Comparison of ENCODE assay signal across 8 mouse cellular contexts in the genomic region with DNA sequence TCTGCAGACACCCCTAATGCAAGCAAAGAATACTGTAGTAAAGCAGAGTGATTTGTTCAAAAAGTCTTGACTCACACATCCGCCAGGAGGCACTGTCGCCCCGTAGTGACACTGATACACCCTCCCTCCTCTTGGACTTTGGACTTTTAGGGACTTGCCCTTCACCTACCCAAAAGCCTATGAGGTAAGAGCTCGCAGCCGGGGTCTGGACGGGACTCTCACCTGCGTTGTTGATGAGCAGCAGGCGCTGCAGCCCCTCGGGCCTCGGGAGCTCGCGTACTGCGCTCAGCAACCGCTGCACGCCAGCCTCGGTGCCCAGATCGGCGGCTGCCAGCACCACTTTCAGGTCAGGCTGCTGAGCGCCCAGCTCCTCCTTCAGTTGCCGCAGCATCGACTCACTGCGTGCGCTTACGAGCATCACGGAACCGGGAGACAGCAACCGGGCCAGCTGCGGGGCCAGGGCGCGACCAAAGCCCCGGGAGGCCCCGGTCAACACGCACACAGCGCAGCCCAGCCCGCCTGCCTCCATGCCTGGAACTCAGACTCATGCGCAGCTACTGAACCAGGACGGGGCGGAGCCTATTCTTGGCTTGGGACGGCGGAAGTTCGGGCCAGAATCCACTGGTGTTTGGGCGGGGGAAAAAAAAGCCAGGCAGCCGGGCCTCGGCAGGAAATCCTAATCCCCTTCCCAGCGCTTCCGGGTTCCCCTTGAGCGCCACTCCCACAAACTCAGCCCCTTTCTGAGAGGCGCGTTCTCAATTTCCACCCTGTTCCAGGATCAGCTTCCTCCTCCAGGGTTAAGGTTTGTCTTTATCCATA. TPM values are rescaled to one million over a fixed set of nuclear protein-coding genes. Genes with fewer than 3 reads are reported as not detected.
DNase-seq lines count a peak whose midpoint lies in the region; ATAC-seq and TF ChIP-seq lines count a peak whose summit lies in the region.

A gene (minus strand): TSS at position 550 of the 819 bp plus-strand sequence.

- peak within 1 kb of the TSS; percentile 60 for H3K9ac ChIP-seq in hindbrain, postnatal 0 days (replicated peaks; ENCODE audit: low read length)

- WGBS in hindbrain, postnatal 0 days = under 1% methylated on average over 49 of the region's 49 CpGs

- H3K4me2 ChIP-seq in hindbrain, postnatal 0 days (ENCODE audit: low read depth, low read length) = peak within 1 kb of the TSS; percentile 78

- peak within 1 kb of the TSS; percentile 90 for H3K4me3 ChIP-seq in gastrocnemius, adult 2 months
- H3K4me3 ChIP-seq in hindbrain, postnatal 0 days (ENCODE audit: low read length) = peak within 1 kb of the TSS; percentile 83
- peak within 1 kb of the TSS; percentile 85 for H3K4me3 ChIP-seq in left cerebral cortex, adult 2 months

- no peaks in the 10 kb centered on the region for H3K27me3 ChIP-seq in hindbrain, postnatal 0 days (ENCODE audit: insufficient read depth, low read length)

- ATAC-seq in hindbrain, postnatal 0 days = peak; percentile 87
- ATAC-seq in megakaryocyte, adult 5-6 weeks (ENCODE audit: poor library complexity, severe bottlenecking) = peak; percentile 79

- no peaks in the 10 kb centered on the region for H3K36me3 ChIP-seq in hindbrain, postnatal 0 days (ENCODE audit: insufficient read depth, low read length)

- intact Hi-C loops in gastrocnemius, adult 2 months (cut with DNase I) = no loop called here
- intact Hi-C loops in left cerebral cortex, adult 2 months (cut with DNase I) = no loop called here

- no peaks in the 10 kb centered on the region for H3K4me1 ChIP-seq in hindbrain, postnatal 0 days (ENCODE audit: insufficient read depth, low read length)

- peak; percentile 85 for TF ChIP-seq CTCF in gastrocnemius, adult 2 months (IDR thresholded peaks at IDR 0.05)
- peak; percentile 88 for TF ChIP-seq CTCF in hindbrain, postnatal 0 days (IDR thresholded peaks at IDR 0.05; ENCODE audit: low read depth)
- peak; percentile 75 for TF ChIP-seq CTCF in left cerebral cortex, adult 2 months (IDR thresholded peaks at IDR 0.05)

- no peaks in the 10 kb centered on the region for H3K9me3 ChIP-seq in hindbrain, postnatal 0 days (ENCODE audit: low read length)

- peak; percentile 86 for DNase-seq in WW6 (ENCODE audit: low read depth, low spot score)
- DNase-seq in cerebellum, postnatal 4 days (ENCODE audit: low spot score in 2 of 2) = peak; percentile 58 to 81
- DNase-seq in gastrocnemius, adult 2 months = peak; percentile 95
- peak; percentile 91 for DNase-seq in hindbrain, postnatal 0 days (ENCODE audit: low spot score)
- peak; percentile 82 to 84 for DNase-seq in left cerebral cortex, adult 2 months (ENCODE audit: extremely low spot score in 1 of 2, low spot score in 2 of 2)
- DNase-seq in right cerebral cortex, adult 2 months (ENCODE audit: low spot score in 2 of 2) = peak; percentile 84 to 90
- DNase-seq in urinary bladder, postnatal 14 days (ENCODE audit: low spot score) = peak; percentile 95

- peak within 1 kb of the TSS; percentile 96 for H3K27ac ChIP-seq in gastrocnemius, adult 2 months
- peak within 1 kb of the TSS; percentile 83 for H3K27ac ChIP-seq in hindbrain, postnatal 0 days
- H3K27ac ChIP-seq in left cerebral cortex, adult 2 months = peak within 1 kb of the TSS; percentile 81

RNA-seq across cellular contexts. Expression of the gene that starts here (rescaled TPM):
- total RNA-seq in gastrocnemius, adult 2 months (2021) = 10 to 100 TPM; 40.7 to 57.9 TPM
- total RNA-seq in hindbrain, postnatal 0 days (2014; rRNA removed) = 44.3 and 45.0 TPM in 2 replicates
- polyA plus RNA-seq in hindbrain, postnatal 0 days (2015; fragmentation: Nextera tagmentation; extraction: Ambion mirVana) = 36.1 TPM in 2 replicates
- 10 to 100 TPM; 40.8 to 41.6 TPM for total RNA-seq in left cerebral cortex, adult 2 months (2021)
- 14.9 and 16.4 TPM in 2 replicates for total RNA-seq in megakaryocyte, adult 5-6 weeks (2015)
- 19.8 and 20.2 TPM in 2 replicates for total RNA-seq in megakaryocyte, adult 5-6 weeks (2017)

Comparison
In these comparisons a context has a peak if more than half of its experiments do, and no peak if none do; other contexts are left out.
1. Peak in every context shown above with its lines: DNase-seq, ATAC-seq, H3K4me3 ChIP-seq and H3K27ac ChIP-seq.